Mouse (Mus musculus) intestine, postnatal 0 days (tissue): Measurements from ENCODE around the gene Socs4. TPM values are rescaled to one million over a fixed set of nuclear protein-coding genes. Genes with fewer than 3 reads are reported as not detected.

Source experiments
- ATAC-seq: fragments of 200-750 bp; cut with Nextera tagmentation; 2 replicates; pipeline ENCODE4 v1.8.0; 2017; ENCODE audit warnings: mild to moderate bottlenecking, moderate TSS enrichment, moderate library complexity
- H3K27ac ChIP-seq: fragments of 300-500 bp; sonication (generic); 2 replicates; pipeline ENCODE4 v1.5.1; 2014; ENCODE audit warnings: mild to moderate bottlenecking, low read depth, low read length, moderate library complexity
- H3K27me3 ChIP-seq: fragments of 300-500 bp; sonication (generic); replicated peaks from 2 replicates; pipeline ENCODE4 v1.6.1; 2014; ENCODE audit warnings: low read length, mixed read lengths; ENCODE audit not compliant: control insufficient read depth, insufficient read depth
- H3K36me3 ChIP-seq: fragments of 300-500 bp; sonication (generic); 2 replicates; pipeline ENCODE4 v1.6.1; 2014; ENCODE audit warnings: mild to moderate bottlenecking, moderate library complexity; ENCODE audit not compliant: control insufficient read depth, insufficient read depth
- H3K4me1 ChIP-seq: fragments of 300-500 bp; sonication (generic); replicated peaks from 2 replicates; pipeline ENCODE4 v1.6.1; 2014; ENCODE audit warnings: antibody characterized with exemption, low read length, mixed read lengths; ENCODE audit not compliant: control insufficient read depth, insufficient read depth
- H3K4me2 ChIP-seq: fragments of 300-500 bp; sonication (generic); replicated peaks from 2 replicates; pipeline ENCODE4 v1.6.1; 2014; ENCODE audit warnings: low read depth, mild to moderate bottlenecking, moderate library complexity
- H3K4me3 ChIP-seq: fragments of 300-500 bp; sonication (generic); 2 replicates; pipeline ENCODE4 v1.5.1; 2014; ENCODE audit warnings: low read depth, low read length
- H3K9ac ChIP-seq: fragments of 300-500 bp; sonication (generic); 2 replicates; pipeline ENCODE4 v1.6.1; 2014; ENCODE audit warnings: mild to moderate bottlenecking, low read depth, low read length
- H3K9me3 ChIP-seq: fragments of 300-500 bp; sonication (generic); 2 replicates; pipeline ENCODE4 v1.6.1; 2016; ENCODE audit warnings: mixed run types; ENCODE audit not compliant: control insufficient read depth
- CTCF ChIP-seq: sonication (generic); IDR thresholded peaks from 2 replicates; pipeline ENCODE4 v1.5.1; 2016; ENCODE audit warnings: low read depth, mild to moderate bottlenecking, control low read depth, antibody characterized with exemption, moderate library complexity
- WGBS: fragments of 180-500 bp; shearing (Covaris S2); extraction: QIAGEN DNeasy Blood & Tissue Kit; methylation state at CpG from one replicate; pipeline ENCODE4 v1.1.7; 2014; 5-methylcytosine and 5-hydroxymethylcytosine counted together
- polyA plus RNA-seq: library from polyadenylated mRNA; unstranded; fragments of >200 nt; fragmentation: Nextera tagmentation; extraction: Ambion mirVana; gene quantifications from 2 replicates; pipeline ENCODE4 v1.2.1, GENCODE M21; 2015

The Socs4 gene
- polyA plus RNA-seq, result 4.3 and 5.3 TPM in 2 replicates

GRCm38 (mm10) chr14:47276637-47277393 is at the start of gene Socs4, which contains the start of gene Wdhd1:
Socs4 (plus strand) TSS chr14:47276931.
Wdhd1 (minus strand) TSS chr14:47276857.
- WGBS, result under 1% methylated on average over 77 of the region's 77 CpGs
- H3K9ac ChIP-seq, result peak within 1 kb of the TSS; percentile 85
- H3K36me3 ChIP-seq, result no peaks in the 10 kb centered on the region
- ATAC-seq, result peak; percentile 98
- peak within 1 kb of the TSS; percentile 99 for H3K27ac ChIP-seq
- no peaks in the 10 kb centered on the region for H3K27me3 ChIP-seq
- H3K4me2 ChIP-seq, result peak within 1 kb of the TSS; percentile 84
- TF ChIP-seq CTCF, result peak; percentile 56
- no peaks in the 10 kb centered on the region for H3K9me3 ChIP-seq
- H3K4me3 ChIP-seq, result peak within 1 kb of the TSS; percentile 91
- no peaks in the 10 kb centered on the region for H3K4me1 ChIP-seq

GRCm38 (mm10) chr14:47229796-47230376 is 46.8 kb upstream of the Socs4 start:
- Histone ChIP-seq H3K4me2 (no peak overlapping the region), H3K4me3 (no peak overlapping the region), H3K36me3 (no peaks in the 10 kb centered on the region), H3K9ac (no peak overlapping the region), H3K27ac (no peak overlapping the region), H3K4me1 (no peaks in the 10 kb centered on the region), H3K9me3 (no peaks in the 10 kb centered on the region), H3K27me3 (no peaks in the 10 kb centered on the region)
- TF ChIP-seq CTCF, result no peak
- ATAC-seq, result no peak
- WGBS, result 65% methylated on average over 11 of the region's 11 CpGs

GRCm38 (mm10) chr14:47233602-47234001 is 43.1 kb upstream of the Socs4 start:
- TF ChIP-seq CTCF, result no peak
- Histone ChIP-seq H3K4me1 (no peaks in the 10 kb centered on the region), H3K4me3 (no peak overlapping the region), H3K27me3 (no peaks in the 10 kb centered on the region), H3K27ac (no peak overlapping the region), H3K36me3 (no peaks in the 10 kb centered on the region), H3K9ac (no peak overlapping the region), H3K4me2 (no peak overlapping the region), H3K9me3 (no peaks in the 10 kb centered on the region)
- ATAC-seq, result no peak
- 64% methylated on average over 2 of the region's 2 CpGs for WGBS

GRCm38 (mm10) chr14:47234032-47234431 is 42.7 kb upstream of the Socs4 start:
- no peak for TF ChIP-seq CTCF
- H3K4me1 ChIP-seq, result no peaks in the 10 kb centered on the region
- H3K27ac ChIP-seq, result no peak overlapping the region
- ATAC-seq, result no peak
- H3K27me3 ChIP-seq, result no peaks in the 10 kb centered on the region
- H3K4me2 ChIP-seq, result no peak overlapping the region
- H3K9ac ChIP-seq, result no peak overlapping the region
- no peak overlapping the region for H3K4me3 ChIP-seq
- H3K9me3 ChIP-seq, result no peaks in the 10 kb centered on the region
- WGBS, result 89% methylated on average over 3 of the region's 3 CpGs
- H3K36me3 ChIP-seq, result no peaks in the 10 kb centered on the region

- Histone ChIP-seq H3K4me3 (no peak overlapping the region), H3K4me2 (no peak overlapping the region), H3K27ac (no peak overlapping the region), H3K4me1 (no peaks in the 10 kb centered on the region), H3K9me3 (no peaks in the 10 kb centered on the region), H3K36me3 (no peaks in the 10 kb centered on the region), H3K27me3 (no peaks in the 10 kb centered on the region), H3K9ac (no peak overlapping the region)
- 73% methylated on average over 5 of the region's 5 CpGs for WGBS
- no peak for TF ChIP-seq CTCF
- no peak for ATAC-seq
Measured at GRCm38 (mm10) chr14:47234526-47235250, 42.0 kb upstream of the Socs4 start.

- Histone ChIP-seq H3K4me2 (no peak overlapping the region), H3K4me1 (no peaks in the 10 kb centered on the region), H3K4me3 (no peak overlapping the region), H3K27ac (no peak overlapping the region), H3K27me3 (no peaks in the 10 kb centered on the region), H3K9me3 (no peaks in the 10 kb centered on the region), H3K36me3 (peaks cover 6% of the 10 kb centered on the region; the same call in 1 of the 2 replicates), H3K9ac (no peak overlapping the region)
- TF ChIP-seq CTCF, result no peak
- no peak for ATAC-seq
- WGBS, result 91% methylated on average over 7 of the region's 7 CpGs
Measured at GRCm38 (mm10) chr14:47236491-47236890, 40.2 kb upstream of the Socs4 start.
